Mouse (Mus musculus): ENCODE measurements around the gene Trit1.

DNA sequence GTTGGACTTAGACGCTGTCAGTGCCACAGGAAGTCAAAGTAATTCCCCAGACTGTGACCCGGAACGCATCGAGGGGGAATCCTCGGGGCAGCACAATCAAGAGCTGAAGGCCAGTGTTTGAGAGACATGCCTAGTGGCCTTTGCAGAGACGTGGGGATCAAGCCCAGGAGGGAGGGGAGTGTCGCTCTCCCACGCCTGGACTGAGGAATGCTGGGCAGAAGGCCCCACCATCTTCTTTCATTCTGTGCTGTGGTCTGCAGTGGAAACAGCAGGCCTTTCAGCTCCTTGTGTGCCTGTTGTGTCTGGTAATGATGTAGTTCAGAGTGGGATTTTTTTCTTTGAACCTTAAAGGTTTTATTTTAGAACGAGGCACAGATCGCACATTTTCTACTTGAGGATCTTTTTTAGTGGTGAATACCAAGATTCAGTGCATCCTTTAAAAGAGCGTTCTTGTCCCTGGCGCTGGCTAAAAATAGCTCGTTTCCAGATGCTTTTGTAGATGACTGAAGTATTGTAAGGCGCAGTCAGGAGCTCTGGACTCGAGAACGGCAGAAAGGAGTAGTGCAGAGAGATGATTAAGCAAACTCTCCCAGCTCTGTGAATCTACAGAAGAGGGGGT, 37.9 kb downstream of the Trit1 start:
- TF ChIP-seq EP300 (optimal IDR thresholded peaks at IDR 0.05) (no peak), CTCF (IDR thresholded peaks at IDR 0.05; ENCODE audit: low read depth) (no peak)

Measured in stomach, postnatal 0 days (tissue).